Comparison of ENCODE assay signal across 9 mouse cellular contexts in the genomic region with DNA sequence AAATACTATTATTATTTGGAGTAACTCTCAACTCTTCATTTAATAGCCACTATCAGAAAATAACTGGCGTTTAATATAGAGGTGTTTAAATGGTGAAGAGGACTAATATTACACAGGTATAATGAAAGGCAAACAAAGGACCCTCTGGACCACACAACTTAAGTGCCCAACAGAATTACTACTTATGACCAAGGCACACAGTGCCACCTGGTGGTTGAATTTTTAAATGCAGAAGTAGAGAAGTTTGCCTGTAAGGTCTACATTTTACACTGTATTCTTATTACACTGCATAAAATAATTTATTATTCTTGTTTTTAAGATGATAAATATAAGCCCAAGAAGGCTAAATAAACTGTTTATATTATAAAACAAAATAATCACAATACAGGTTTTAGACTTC.
DNase-seq lines count a peak whose midpoint lies in the region; ATAC-seq and TF ChIP-seq lines count a peak whose summit lies in the region.
"Had no signal": no experiment of that assay in that cellular context is flagged by ENCODE, and none has a peak within 500 bp of the region (broad histone marks: within the 10 kb centered on the region; RNA-seq: fewer than 3 reads in every experiment).

No protein-coding gene starts in this region.

- no peak for TF ChIP-seq POLR2A in limb, embryonic 14.5 days (IDR thresholded peaks at IDR 0.05; ENCODE audit: borderline replicate concordance, extremely low read depth, insufficient read depth, insufficient read length)

- 34% methylated on average over 1 of the region's 1 CpGs for WGBS in hindbrain, embryonic 11.5 days
- WGBS in hindbrain, embryonic 13.5 days: 26% methylated on average over 1 of the region's 1 CpGs
- WGBS in limb, embryonic 14.5 days: 24% methylated on average over 1 of the region's 1 CpGs

- DNase-seq in hindbrain, embryonic 11.5 days (ENCODE audit: low spot score): peak; percentile 83
- peak; percentile 27 for DNase-seq in urinary bladder, postnatal 14 days (ENCODE audit: low spot score)
- no peak for DNase-seq in urinary bladder, adult 2 months (ENCODE audit: low spot score)
- peak; percentile 83 for DNase-seq in embryo, embryonic 11 days
- DNase-seq in limb, embryonic 14.5 days (ENCODE audit: low spot score): peak; percentile 79
- peak; percentile 17 to 69 for DNase-seq in spleen, postnatal 4 days (ENCODE audit: low spot score in 2 of 2)

- no peaks in the 10 kb centered on the region for H3K27me3 ChIP-seq in hindbrain, embryonic 11.5 days (ENCODE audit: control insufficient read depth, insufficient read depth, low read length)
- no peaks in the 10 kb centered on the region for H3K27me3 ChIP-seq in hindbrain, embryonic 13.5 days
- no peaks in the 10 kb centered on the region for H3K27me3 ChIP-seq in limb, embryonic 14.5 days (ENCODE audit: control insufficient read depth, insufficient read depth, low read length)
- H3K27me3 ChIP-seq: neural tube, embryonic 13.5 days had no signal

- no peaks in the 10 kb centered on the region for H3K9me3 ChIP-seq in hindbrain, embryonic 11.5 days (ENCODE audit: control insufficient read depth, low read length)
- no peaks in the 10 kb centered on the region for H3K9me3 ChIP-seq in hindbrain, embryonic 13.5 days
- no peaks in the 10 kb centered on the region for H3K9me3 ChIP-seq in limb, embryonic 14.5 days (ENCODE audit: control insufficient read depth, low read length)
- H3K9me3 ChIP-seq: neural tube, embryonic 13.5 days had no signal

- H3K4me1 ChIP-seq in hindbrain, embryonic 11.5 days (replicated peaks; ENCODE audit: control insufficient read depth, insufficient read depth, low read length): no peaks in the 10 kb centered on the region
- H3K4me1 ChIP-seq in hindbrain, embryonic 13.5 days (replicated peaks): no peaks in the 10 kb centered on the region
- no peaks in the 10 kb centered on the region for H3K4me1 ChIP-seq in limb, embryonic 14.5 days (ENCODE audit: control insufficient read depth, insufficient read depth, low read length)
- H3K4me1 ChIP-seq: neural tube, embryonic 13.5 days had no signal

- H3K9ac ChIP-seq in hindbrain, embryonic 11.5 days (ENCODE audit: low read depth, low read length): no peak overlapping the region
- H3K9ac ChIP-seq in hindbrain, embryonic 13.5 days: no peak overlapping the region
- no peak overlapping the region for H3K9ac ChIP-seq in limb, embryonic 14.5 days (ENCODE audit: low read depth, low read length, severe bottlenecking)
- H3K9ac ChIP-seq: neural tube, embryonic 13.5 days had no signal

- no peak for ATAC-seq in hindbrain, embryonic 11.5 days (ENCODE audit: low FRiP score)
- no peak for ATAC-seq in hindbrain, embryonic 13.5 days (ENCODE audit: low FRiP score)
- no peak for ATAC-seq in limb, embryonic 14.5 days (ENCODE audit: low FRiP score, low read depth)
- no peak for ATAC-seq in granulocyte monocyte progenitor cell, adult 5-6 weeks (replicated peaks; ENCODE audit: poor library complexity, severe bottlenecking)

- H3K4me2 ChIP-seq in hindbrain, embryonic 11.5 days (replicated peaks; ENCODE audit: low read depth, low read length): no peak overlapping the region
- H3K4me2 ChIP-seq in hindbrain, embryonic 13.5 days: no peak overlapping the region
- H3K4me2 ChIP-seq in limb, embryonic 14.5 days (replicated peaks; ENCODE audit: low read depth, low read length, severe bottlenecking): no peak overlapping the region
- H3K4me2 ChIP-seq: neural tube, embryonic 13.5 days had no signal

- H3K27ac ChIP-seq in hindbrain, embryonic 11.5 days (ENCODE audit: low read depth, low read length): no peak overlapping the region
- no peak overlapping the region for H3K27ac ChIP-seq in hindbrain, embryonic 13.5 days
- H3K27ac ChIP-seq in limb, embryonic 14.5 days (replicated peaks; ENCODE audit: low read depth, low read length): no peak overlapping the region
- H3K27ac ChIP-seq: neural tube, embryonic 13.5 days had no signal

- H3K36me3 ChIP-seq in hindbrain, embryonic 11.5 days (ENCODE audit: control insufficient read depth, insufficient read depth, low read length): no peaks in the 10 kb centered on the region
- peaks cover 6% of the 10 kb centered on the region for H3K36me3 ChIP-seq in hindbrain, embryonic 13.5 days
- H3K36me3 ChIP-seq in limb, embryonic 14.5 days (ENCODE audit: control insufficient read depth, insufficient read depth, low read length): peaks cover 19% of the 10 kb centered on the region

- H3K4me3 ChIP-seq in hindbrain, embryonic 11.5 days (ENCODE audit: low read depth, low read length): no peak overlapping the region
- H3K4me3 ChIP-seq in hindbrain, embryonic 13.5 days: no peak overlapping the region
- no peak overlapping the region for H3K4me3 ChIP-seq in limb, embryonic 14.5 days (replicated peaks; ENCODE audit: low read length)
- H3K4me3 ChIP-seq: neural tube, embryonic 13.5 days had no signal
